ENCODE assay signal across 8 mouse cellular contexts in genomic region chr3:145938405-145939349, GRCm38 (mm10). TPM values are rescaled to one million over a fixed set of nuclear protein-coding genes. Genes with fewer than 3 reads are reported as not detected.
DNase-seq lines count a peak whose midpoint lies in the region; ATAC-seq and TF ChIP-seq lines count a peak whose summit lies in the region.

No protein-coding gene starts in this region.

- peak overlapping the region; percentile 94 for H3K9ac ChIP-seq in hindbrain, embryonic 12.5 days
- H3K9ac ChIP-seq in liver, embryonic 15.5 days, result peak overlapping the region; percentile 89
- peak overlapping the region; percentile 85 for H3K9ac ChIP-seq in stomach, postnatal 0 days (ENCODE audit: low read length)

- ATAC-seq in hindbrain, embryonic 12.5 days (ENCODE audit: low FRiP score), result peak; percentile 51
- ATAC-seq in liver, embryonic 15.5 days (ENCODE audit: insufficient read depth), result peak; percentile 2; the same call in 1 of the 2 replicates
- peak; percentile 4; the same call in 1 of the 2 replicates for ATAC-seq in stomach, postnatal 0 days (ENCODE audit: low FRiP score, low TSS enrichment)

- peak overlapping the region; percentile 83 for H3K4me3 ChIP-seq in C2C12 (ENCODE audit: insufficient read depth, poor library complexity, severe bottlenecking)
- H3K4me3 ChIP-seq in hindbrain, embryonic 12.5 days, result peak overlapping the region; percentile 97
- peak overlapping the region; percentile 95 for H3K4me3 ChIP-seq in liver, embryonic 15.5 days (replicated peaks)
- H3K4me3 ChIP-seq in stomach, postnatal 0 days (ENCODE audit: low read depth, low read length), result peak overlapping the region; percentile 88

- TF ChIP-seq EP300 in stomach, postnatal 0 days (optimal IDR thresholded peaks at IDR 0.05), result no peak

- 21% methylated on average over 47 of the region's 50 CpGs for WGBS in hindbrain, embryonic 12.5 days
- WGBS in liver, embryonic 15.5 days (ENCODE audit: insufficient replicate concordance), result 16% methylated on average over 50 of the region's 50 CpGs
- 16% methylated on average over 49 of the region's 50 CpGs for WGBS in stomach, postnatal 0 days

- intact Hi-C loops in gastrocnemius, postnatal 14 days (cut with DNase I; ENCODE audit: low total_unique reads), result no loop called here

- DNase-seq in gastrocnemius, postnatal 14 days, result peak; percentile 15
- DNase-seq in gastrocnemius, adult 18-20 months (ENCODE audit: low spot score), result no peak
- peak; percentile 20 for DNase-seq in cerebellum, adult 9-10 months
- DNase-seq in stomach, postnatal 0 days (ENCODE audit: low spot score), result no peak
- no peak for DNase-seq in T-cell, adult 2 months (ENCODE audit: low spot score)

- peaks cover 56% of the 10 kb centered on the region for H3K79me2 ChIP-seq in C2C12 (ENCODE audit: control insufficient read depth, insufficient read depth)

- H3K27ac ChIP-seq in hindbrain, embryonic 12.5 days, result peak overlapping the region; percentile 81
- peak overlapping the region; percentile 68 for H3K27ac ChIP-seq in liver, embryonic 15.5 days (replicated peaks)
- H3K27ac ChIP-seq in stomach, postnatal 0 days (replicated peaks), result peak overlapping the region; percentile 71

- TF ChIP-seq CTCF in C2C12 (IDR thresholded peaks at IDR 0.05; ENCODE audit: control insufficient read depth, insufficient read depth, insufficient read length), result no peak
- TF ChIP-seq CTCF in stomach, postnatal 0 days (IDR thresholded peaks at IDR 0.05; ENCODE audit: low read depth), result no peak

- H3K79me3 ChIP-seq in C2C12 (ENCODE audit: low read depth), result peaks cover 36% of the 10 kb centered on the region

- H3K27me3 ChIP-seq in C2C12 (ENCODE audit: control insufficient read depth, insufficient read depth, insufficient read length), result no peaks in the 10 kb centered on the region
- H3K27me3 ChIP-seq in hindbrain, embryonic 12.5 days, result no peaks in the 10 kb centered on the region
- H3K27me3 ChIP-seq in liver, embryonic 15.5 days, result no peaks in the 10 kb centered on the region
- H3K27me3 ChIP-seq in stomach, postnatal 0 days (ENCODE audit: control insufficient read depth, insufficient read depth, low read length), result no peaks in the 10 kb centered on the region

- H3K4me1 ChIP-seq in hindbrain, embryonic 12.5 days, result peaks cover 22% of the 10 kb centered on the region
- peaks cover 35% of the 10 kb centered on the region for H3K4me1 ChIP-seq in liver, embryonic 15.5 days (replicated peaks)
- H3K4me1 ChIP-seq in stomach, postnatal 0 days (replicated peaks; ENCODE audit: control insufficient read depth, insufficient read depth), result 0 out of 2 replicates have a peak, but pooled peaks cover 5% of the 10 kb centered on the region

- peak overlapping the region; percentile 99 for H3ac ChIP-seq in C2C12 (ENCODE audit: control insufficient read depth, insufficient read length, low read depth)

- H3K9me3 ChIP-seq in hindbrain, embryonic 12.5 days (replicated peaks), result no peaks in the 10 kb centered on the region
- H3K9me3 ChIP-seq in liver, embryonic 15.5 days (replicated peaks), result no peaks in the 10 kb centered on the region
- H3K9me3 ChIP-seq in stomach, postnatal 0 days (ENCODE audit: control insufficient read depth, low read length), result no peaks in the 10 kb centered on the region

- peaks cover 49% of the 10 kb centered on the region for H3K36me3 ChIP-seq in C2C12 (ENCODE audit: control insufficient read depth, insufficient read depth)
- peaks cover 14% of the 10 kb centered on the region for H3K36me3 ChIP-seq in hindbrain, embryonic 12.5 days
- peaks cover 32% of the 10 kb centered on the region for H3K36me3 ChIP-seq in liver, embryonic 15.5 days (replicated peaks)
- peaks cover 8% of the 10 kb centered on the region; the same call in 1 of the 2 replicates for H3K36me3 ChIP-seq in stomach, postnatal 0 days (ENCODE audit: control insufficient read depth, insufficient read depth, low read length)

- H3K4me2 ChIP-seq in hindbrain, embryonic 12.5 days (replicated peaks), result peak overlapping the region; percentile 77
- peak overlapping the region; percentile 94 for H3K4me2 ChIP-seq in liver, embryonic 15.5 days
- peak overlapping the region; percentile 78 for H3K4me2 ChIP-seq in stomach, postnatal 0 days (replicated peaks; ENCODE audit: low read depth)

TF ChIP-seq in C2C12, 6 proteins besides CTCF, POLR2A, EP300 and RAD21:
- no peak for TF ChIP-seq USF1 (IDR thresholded peaks at IDR 0.05; ENCODE audit: low read depth)
- TF ChIP-seq MYOD1 (IDR thresholded peaks at IDR 0.05; ENCODE audit: control insufficient read depth, insufficient read length, low read depth), result no peak
- no peak for TF ChIP-seq CEBPB (IDR thresholded peaks at IDR 0.05; ENCODE audit: low read depth)
- TF ChIP-seq MAX (IDR thresholded peaks at IDR 0.05), result no peak
- no peak for TF ChIP-seq MYOG (IDR thresholded peaks at IDR 0.05; ENCODE audit: control insufficient read depth, extremely low read depth, insufficient read length)
- no peak for TF ChIP-seq FOSL1 (IDR thresholded peaks at IDR 0.05; ENCODE audit: insufficient read depth, low read length, poor library complexity, severe bottlenecking)

RNA-seq across cellular contexts. Expression of gene 2410004B18Rik, which starts 0.9 kb away (rescaled TPM):
- total RNA-seq in gastrocnemius, postnatal 14 days (2021), result 10 to 100 TPM; 12.1 to 15.0 TPM
- 10 to 100 TPM; 17.3 to 19.5 TPM for total RNA-seq in gastrocnemius, adult 18-20 months (2021)
- 22.9 TPM for polyA plus RNA-seq in C2C12 (2012; fragmentation: generic; extraction: Trizol)
- 61.4 and 64.3 TPM in 2 replicates for polyA plus RNA-seq in hindbrain, embryonic 12.5 days (2016; fragmentation: Nextera tagmentation; extraction: Ambion mirVana)
- polyA plus RNA-seq in liver, embryonic 15.5 days (2015; fragmentation: Nextera tagmentation; extraction: Ambion mirVana), result 14.0 and 14.6 TPM in 2 replicates
- polyA plus RNA-seq in stomach, postnatal 0 days (2015; fragmentation: Nextera tagmentation; extraction: Ambion mirVana), result 33.1 and 36.4 TPM in 2 replicates

RNA-seq across cellular contexts. Expression of gene Bcl10, which starts 16.1 kb away (rescaled TPM):
- total RNA-seq in gastrocnemius, postnatal 14 days (2021), result 10 to 100 TPM; 13.6 to 14.0 TPM
- total RNA-seq in gastrocnemius, adult 18-20 months (2021), result 1 to 10 TPM; 9.4 to 9.7 TPM
- polyA plus RNA-seq in C2C12 (2012; fragmentation: generic; extraction: Trizol), result 28.8 TPM
- polyA plus RNA-seq in hindbrain, embryonic 12.5 days (2016; fragmentation: Nextera tagmentation; extraction: Ambion mirVana), result 52.0 and 52.5 TPM in 2 replicates
- polyA plus RNA-seq in liver, embryonic 15.5 days (2015; fragmentation: Nextera tagmentation; extraction: Ambion mirVana), result 18.3 and 18.6 TPM in 2 replicates
- 43.5 and 46.1 TPM in 2 replicates for polyA plus RNA-seq in stomach, postnatal 0 days (2015; fragmentation: Nextera tagmentation; extraction: Ambion mirVana)

RNA-seq across cellular contexts. Expression of gene Syde2, which starts 49.0 kb away (rescaled TPM):
- 1 to 10 TPM; 1.6 to 1.8 TPM for total RNA-seq in gastrocnemius, postnatal 14 days (2021)
- total RNA-seq in gastrocnemius, adult 18-20 months (2021), result under 1 TPM; 0.73 to 0.93 TPM
- polyA plus RNA-seq in C2C12 (2012; fragmentation: generic; extraction: Trizol), result 2.6 TPM
- polyA plus RNA-seq in hindbrain, embryonic 12.5 days (2016; fragmentation: Nextera tagmentation; extraction: Ambion mirVana), result 1.4 and 2.0 TPM in 2 replicates
- 0.48 and 0.52 TPM in 2 replicates for polyA plus RNA-seq in liver, embryonic 15.5 days (2015; fragmentation: Nextera tagmentation; extraction: Ambion mirVana)
- polyA plus RNA-seq in stomach, postnatal 0 days (2015; fragmentation: Nextera tagmentation; extraction: Ambion mirVana), result 1.4 and 1.6 TPM in 2 replicates

Comparison
In these comparisons a context has a peak if more than half of its experiments do, and no peak if none do; other contexts are left out.
1. DNase-seq: peak in gastrocnemius, postnatal 14 days (single experiment) and cerebellum, adult 9-10 months (single experiment); none in gastrocnemius, adult 18-20 months (single experiment), stomach, postnatal 0 days (single experiment) and T-cell, adult 2 months (single experiment).
2. Peak in every context shown above with its lines, with median percentiles within 50 percentile points of each other: H3K4me3 ChIP-seq, ATAC-seq, H3K27ac ChIP-seq, H3K4me2 ChIP-seq and H3K9ac ChIP-seq.